Mouse (Mus musculus): ENCODE measurements at regions not wholly inside any gene's neighbourhood (a gene's known extent, or its start where the extent isn't known, plus 50 kb on each side); places are given as distances from the start of the nearest gene placed in this dataset.

DNA sequence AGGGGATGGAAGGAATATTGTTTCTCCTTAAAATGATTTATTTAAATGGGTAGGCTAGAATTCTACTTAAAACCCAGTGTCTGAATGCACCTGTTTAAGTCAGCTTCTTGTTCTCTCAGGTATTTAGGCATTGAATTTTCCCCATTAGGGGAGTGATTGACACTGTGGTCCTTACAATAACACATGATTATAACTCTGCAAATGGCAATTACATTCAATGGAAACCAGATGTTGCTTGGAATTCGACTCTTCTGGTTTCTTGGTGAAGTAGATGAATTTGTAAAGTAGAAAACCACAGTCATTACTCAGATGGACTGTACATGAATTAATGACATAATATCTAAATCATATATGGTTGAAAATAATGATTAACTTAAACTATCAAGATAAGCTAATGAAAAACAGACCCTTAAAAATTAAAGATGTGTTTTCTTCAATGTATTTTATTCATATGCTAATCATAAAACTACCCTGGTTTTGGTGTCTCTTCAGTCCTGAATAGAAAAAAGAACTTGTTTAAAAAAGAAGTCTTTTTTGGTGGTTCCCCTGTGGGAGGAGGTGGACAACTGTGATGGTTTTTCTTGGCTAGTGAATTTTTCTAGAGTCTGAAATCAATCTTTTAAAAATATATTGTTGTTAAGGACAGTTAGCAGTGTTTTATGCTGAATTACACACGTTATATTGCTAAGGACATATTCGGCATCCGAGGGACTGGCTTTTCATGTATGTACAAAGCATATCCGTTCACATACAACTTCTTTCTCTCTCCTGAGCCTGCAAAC, 231.8 kb upstream of the Osr1 start:
- no peaks in the 10 kb centered on the region for H3K27me3 ChIP-seq (replicated peaks)
- no peak for ATAC-seq (ENCODE audit: extremely low read depth, insufficient number of reproducible peaks, low FRiP score, low TSS enrichment)
- peaks cover 6% of the 10 kb centered on the region; the same call in 1 of the 2 replicates for H3K4me1 ChIP-seq
- no peak overlapping the region for H3K9ac ChIP-seq
- no peak overlapping the region for H3K4me2 ChIP-seq
- WGBS = 74% methylated on average over 5 of the region's 5 CpGs
- no peak overlapping the region for H3K4me3 ChIP-seq
- no peaks in the 10 kb centered on the region for H3K36me3 ChIP-seq
- H3K27ac ChIP-seq (replicated peaks) = no peak overlapping the region
- H3K9me3 ChIP-seq = no peaks in the 10 kb centered on the region

DNA sequence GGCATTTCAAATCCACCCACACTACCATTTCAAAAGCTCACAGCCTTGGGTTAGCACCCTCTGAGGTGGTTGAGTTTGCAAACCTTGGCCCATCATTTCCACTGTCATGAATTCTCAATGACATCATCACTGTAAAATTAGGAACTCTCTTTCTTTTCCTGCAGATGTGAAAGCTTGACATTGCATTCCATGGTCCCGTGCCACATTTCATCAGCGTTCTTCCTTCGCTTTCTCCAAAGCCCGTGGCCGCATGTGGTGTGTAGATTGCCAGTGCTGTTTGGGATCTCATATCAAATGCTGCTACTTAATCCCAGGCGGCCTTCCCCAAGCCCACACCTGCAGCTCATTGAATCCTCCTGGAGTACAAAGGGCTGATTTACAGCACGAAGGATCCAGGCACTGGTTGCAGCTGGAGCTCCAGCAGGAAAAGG, 231.1 kb upstream of the Osr1 start:
- peaks cover 6% of the 10 kb centered on the region; the same call in 1 of the 2 replicates for H3K4me1 ChIP-seq
- no peak for ATAC-seq (ENCODE audit: extremely low read depth, insufficient number of reproducible peaks, low FRiP score, low TSS enrichment)
- H3K27me3 ChIP-seq (replicated peaks) = no peaks in the 10 kb centered on the region
- 51% methylated on average over 7 of the region's 7 CpGs for WGBS
- H3K4me3 ChIP-seq = no peak overlapping the region
- H3K9ac ChIP-seq = no peak overlapping the region
- no peaks in the 10 kb centered on the region for H3K9me3 ChIP-seq
- H3K36me3 ChIP-seq = no peaks in the 10 kb centered on the region
- H3K27ac ChIP-seq (replicated peaks) = no peak overlapping the region
- no peak overlapping the region for H3K4me2 ChIP-seq

DNA sequence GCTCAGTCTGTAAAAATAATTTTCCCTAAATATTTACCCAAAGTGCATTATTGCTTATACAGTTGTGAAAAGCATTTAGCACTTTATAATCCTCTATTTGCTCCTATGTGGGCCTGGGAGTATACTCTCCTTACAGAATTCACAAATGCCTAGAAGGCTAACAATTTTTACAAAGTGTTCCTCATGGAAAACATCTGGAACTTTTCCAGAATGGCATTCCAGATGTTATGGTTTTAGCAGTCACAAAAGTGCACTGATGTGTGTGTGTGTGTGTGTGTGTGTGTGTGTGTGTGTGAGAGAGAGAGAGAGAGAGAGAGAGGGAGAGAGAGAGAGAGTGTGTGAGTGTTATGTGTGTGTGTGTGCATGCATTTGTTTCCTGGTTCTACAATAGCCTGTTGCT, 229.1 kb upstream of the Osr1 start:
- no peak overlapping the region for H3K4me3 ChIP-seq
- H3K9me3 ChIP-seq = no peaks in the 10 kb centered on the region
- no peak overlapping the region for H3K27ac ChIP-seq (replicated peaks)
- H3K27me3 ChIP-seq (replicated peaks) = no peaks in the 10 kb centered on the region
- H3K36me3 ChIP-seq = no peaks in the 10 kb centered on the region
- H3K9ac ChIP-seq = no peak overlapping the region
- H3K4me2 ChIP-seq = no peak overlapping the region
- no peak for ATAC-seq (ENCODE audit: extremely low read depth, insufficient number of reproducible peaks, low FRiP score, low TSS enrichment)
- H3K4me1 ChIP-seq = peaks cover 6% of the 10 kb centered on the region; the same call in 1 of the 2 replicates

DNA sequence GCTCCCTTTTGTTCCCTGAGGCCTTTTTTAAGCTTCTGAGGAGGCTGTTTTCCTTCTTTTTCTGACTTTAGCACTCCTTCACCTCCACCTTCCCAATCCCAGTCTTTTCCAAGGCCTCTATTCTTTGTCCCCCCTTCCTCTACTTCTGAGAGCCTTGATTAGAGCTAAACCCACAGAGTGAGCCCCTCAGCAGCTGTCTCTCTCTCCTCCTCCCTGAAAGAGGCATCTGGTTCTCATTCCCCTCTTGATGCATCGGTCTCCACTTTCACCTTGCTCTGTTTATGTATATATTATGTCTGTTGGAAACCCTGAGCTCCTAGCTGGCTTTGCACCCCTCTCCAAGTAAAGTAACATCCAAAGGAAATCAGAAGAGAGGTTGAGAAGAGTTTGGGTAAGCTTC, 224.6 kb upstream of the Osr1 start:
- ATAC-seq (ENCODE audit: extremely low read depth, insufficient number of reproducible peaks, low FRiP score, low TSS enrichment) = no peak
- H3K4me3 ChIP-seq = no peak overlapping the region
- H3K4me2 ChIP-seq = no peak overlapping the region
- no peak overlapping the region for H3K27ac ChIP-seq (replicated peaks)
- H3K9ac ChIP-seq = no peak overlapping the region
- WGBS = 48% methylated on average over 1 of the region's 1 CpGs
- no peaks in the 10 kb centered on the region for H3K36me3 ChIP-seq
- H3K9me3 ChIP-seq = no peaks in the 10 kb centered on the region
- H3K4me1 ChIP-seq = no peaks in the 10 kb centered on the region
- no peaks in the 10 kb centered on the region for H3K27me3 ChIP-seq (replicated peaks)

DNA sequence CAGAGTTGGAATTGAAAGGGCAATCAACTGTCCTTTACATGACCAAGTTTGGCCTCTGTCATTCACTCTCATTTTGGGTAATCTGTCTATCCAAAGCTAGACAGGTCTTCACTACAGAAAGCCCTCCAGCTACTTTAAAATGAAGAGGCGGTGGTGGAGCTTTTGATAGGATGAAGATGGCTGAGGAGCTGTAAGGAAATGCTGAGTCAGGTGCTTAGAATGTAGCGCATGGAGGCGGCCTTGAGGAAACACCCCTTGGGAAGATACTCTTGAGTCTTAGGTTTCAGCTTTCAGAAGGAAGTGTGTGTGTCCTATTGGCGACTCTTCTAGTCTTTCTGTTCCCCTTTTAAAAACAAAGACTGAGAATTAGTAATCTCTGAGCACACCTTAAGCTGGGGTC, 214.4 kb upstream of the Osr1 start:
- Histone ChIP-seq H3K4me1 (no peaks in the 10 kb centered on the region), H3K4me3 (no peak overlapping the region), H3K36me3 (no peaks in the 10 kb centered on the region), H3K9ac (no peak overlapping the region), H3K27me3 (replicated peaks) (0 out of 2 replicates have a peak, but pooled peaks cover 3% of the 10 kb centered on the region), H3K27ac (replicated peaks) (no peak overlapping the region), H3K9me3 (no peaks in the 10 kb centered on the region), H3K4me2 (no peak overlapping the region)
- WGBS = 67% methylated on average over 4 of the region's 4 CpGs
- ATAC-seq (ENCODE audit: extremely low read depth, insufficient number of reproducible peaks, low FRiP score, low TSS enrichment) = no peak

DNA sequence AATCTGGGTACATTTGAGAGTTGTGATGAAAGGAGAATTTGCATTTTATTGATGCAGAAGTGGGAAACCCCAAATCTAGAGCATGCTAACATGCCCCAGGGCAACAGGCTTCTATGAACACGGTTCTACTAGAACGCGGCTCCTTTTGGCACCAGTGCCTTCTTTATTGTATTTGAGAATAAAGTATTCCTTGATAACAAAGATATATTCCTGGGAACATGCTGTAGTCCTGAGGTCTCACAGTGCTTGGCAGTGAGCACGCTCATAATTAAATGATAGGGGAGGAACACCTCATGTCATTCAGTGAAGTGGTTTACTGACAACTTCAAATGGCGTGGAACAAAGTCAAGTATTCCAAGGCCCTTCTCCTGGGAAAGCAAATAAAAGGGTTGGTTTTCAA, 212.1 kb upstream of the Osr1 start:
- Histone ChIP-seq H3K27ac (replicated peaks) (no peak overlapping the region), H3K4me1 (no peaks in the 10 kb centered on the region), H3K4me2 (no peak overlapping the region), H3K9me3 (no peaks in the 10 kb centered on the region), H3K27me3 (replicated peaks) (0 out of 2 replicates have a peak, but pooled peaks cover 3% of the 10 kb centered on the region), H3K9ac (no peak overlapping the region), H3K4me3 (no peak overlapping the region), H3K36me3 (no peaks in the 10 kb centered on the region)
- WGBS = 79% methylated on average over 5 of the region's 5 CpGs
- no peak for ATAC-seq (ENCODE audit: extremely low read depth, insufficient number of reproducible peaks, low FRiP score, low TSS enrichment)

DNA sequence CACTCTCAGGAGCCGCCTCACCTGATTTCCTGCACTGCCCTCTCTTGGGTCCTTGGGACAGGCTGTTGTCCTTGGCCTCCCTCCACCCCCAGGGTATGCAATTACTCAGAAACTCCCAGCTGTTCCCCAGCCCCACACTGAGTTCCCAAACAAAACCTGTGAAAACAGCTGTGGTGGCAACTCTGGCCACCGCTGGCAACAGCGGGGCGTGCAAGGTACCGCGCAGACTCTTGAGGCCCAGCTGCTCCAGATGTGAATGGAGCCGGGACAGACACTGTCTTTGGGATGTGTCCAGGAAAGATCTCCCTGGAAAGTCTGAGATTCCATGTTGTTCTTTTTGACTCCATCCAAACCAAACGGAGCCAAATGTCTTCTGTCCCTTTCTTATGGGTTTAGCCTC, 211.0 kb upstream of the Osr1 start:
- H3K9ac ChIP-seq = no peak overlapping the region
- H3K9me3 ChIP-seq = no peaks in the 10 kb centered on the region
- no peak overlapping the region for H3K27ac ChIP-seq (replicated peaks)
- H3K4me1 ChIP-seq = no peaks in the 10 kb centered on the region
- 27% methylated on average over 8 of the region's 8 CpGs for WGBS
- no peaks in the 10 kb centered on the region for H3K36me3 ChIP-seq
- H3K27me3 ChIP-seq (replicated peaks) = 0 out of 2 replicates have a peak, but pooled peaks cover 3% of the 10 kb centered on the region
- H3K4me3 ChIP-seq = no peak overlapping the region
- no peak for ATAC-seq (ENCODE audit: extremely low read depth, insufficient number of reproducible peaks, low FRiP score, low TSS enrichment)
- no peak overlapping the region for H3K4me2 ChIP-seq

DNA sequence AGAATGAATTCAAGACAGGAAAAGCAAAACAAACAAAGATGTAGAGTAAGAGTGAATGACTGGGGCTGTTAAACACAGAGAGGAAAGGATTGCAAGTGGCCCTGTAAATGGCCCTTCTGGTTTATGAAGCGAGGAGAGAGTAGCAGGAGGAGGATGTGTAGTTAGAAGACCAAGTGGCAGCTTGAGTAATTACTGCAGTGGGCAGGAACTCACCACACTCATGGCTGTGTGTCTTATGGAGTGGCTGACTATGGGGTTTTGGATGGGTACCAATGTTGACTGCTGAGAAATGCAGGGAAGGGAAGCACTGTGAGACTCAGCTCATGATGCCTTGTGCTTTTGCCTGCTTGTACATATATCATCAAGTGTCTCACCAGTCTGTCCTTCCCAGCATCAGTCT, 204.0 kb upstream of the Osr1 start:
- Histone ChIP-seq H3K36me3 (no peaks in the 10 kb centered on the region), H3K9ac (no peak overlapping the region), H3K27me3 (replicated peaks) (no peaks in the 10 kb centered on the region), H3K27ac (replicated peaks) (no peak overlapping the region), H3K4me2 (no peak overlapping the region), H3K4me1 (no peaks in the 10 kb centered on the region), H3K9me3 (no peaks in the 10 kb centered on the region), H3K4me3 (no peak overlapping the region)
- ATAC-seq (ENCODE audit: extremely low read depth, insufficient number of reproducible peaks, low FRiP score, low TSS enrichment) = no peak
- WGBS = 55% methylated on average over 1 of the region's 1 CpGs

DNA sequence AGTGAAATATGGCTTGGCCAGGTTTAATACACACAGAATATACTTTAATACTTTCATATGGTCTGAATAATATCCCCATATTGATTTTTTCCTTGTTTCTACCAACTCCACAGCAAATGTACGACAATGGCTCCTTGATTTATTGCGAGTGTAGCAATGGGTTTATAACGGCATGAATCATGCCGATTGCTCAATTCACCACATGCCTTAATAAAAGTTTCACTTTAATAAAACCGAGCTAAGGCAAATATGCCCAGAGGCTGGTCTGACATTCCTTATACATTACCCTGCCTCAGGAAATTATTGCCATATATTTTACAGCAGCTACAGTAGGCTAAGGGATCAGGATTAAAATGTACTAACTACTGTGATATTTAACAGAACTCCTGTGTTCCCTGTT, 201.2 kb upstream of the Osr1 start:
- WGBS = 84% methylated on average over 5 of the region's 5 CpGs
- H3K4me1 ChIP-seq = no peaks in the 10 kb centered on the region

DNA sequence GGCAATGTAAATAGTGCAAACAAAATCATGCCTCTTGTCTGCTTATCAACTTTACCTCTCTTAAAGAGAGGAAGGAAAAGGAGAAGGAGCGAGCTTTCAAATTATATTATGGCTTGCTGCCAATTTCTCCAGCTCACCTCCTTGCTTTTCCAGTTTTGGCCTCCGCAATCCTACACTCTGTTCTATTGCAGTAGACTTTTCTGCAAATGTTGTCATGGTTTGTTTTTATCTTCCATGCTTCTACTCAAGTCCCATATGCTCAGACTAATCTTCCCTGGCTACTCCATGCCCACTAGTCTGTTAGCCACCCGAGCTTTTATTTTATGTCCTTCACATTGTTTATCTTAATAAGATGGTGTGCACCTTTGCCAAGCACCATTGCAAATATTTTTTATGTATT, 168.0 kb upstream of the Osr1 start:
- 59% methylated on average over 3 of the region's 3 CpGs for WGBS

More for the DNA sequence above, 201.2 kb upstream of the Osr1 start:
- no peaks in the 10 kb centered on the region for H3K9me3 ChIP-seq
- no peaks in the 10 kb centered on the region for H3K36me3 ChIP-seq
- no peak overlapping the region for H3K27ac ChIP-seq (replicated peaks)
- H3K27me3 ChIP-seq (replicated peaks) = no peaks in the 10 kb centered on the region
- H3K4me3 ChIP-seq = no peak overlapping the region
- H3K4me2 ChIP-seq = no peak overlapping the region
- no peak for ATAC-seq (ENCODE audit: extremely low read depth, insufficient number of reproducible peaks, low FRiP score, low TSS enrichment)
- no peak overlapping the region for H3K9ac ChIP-seq

DNA sequence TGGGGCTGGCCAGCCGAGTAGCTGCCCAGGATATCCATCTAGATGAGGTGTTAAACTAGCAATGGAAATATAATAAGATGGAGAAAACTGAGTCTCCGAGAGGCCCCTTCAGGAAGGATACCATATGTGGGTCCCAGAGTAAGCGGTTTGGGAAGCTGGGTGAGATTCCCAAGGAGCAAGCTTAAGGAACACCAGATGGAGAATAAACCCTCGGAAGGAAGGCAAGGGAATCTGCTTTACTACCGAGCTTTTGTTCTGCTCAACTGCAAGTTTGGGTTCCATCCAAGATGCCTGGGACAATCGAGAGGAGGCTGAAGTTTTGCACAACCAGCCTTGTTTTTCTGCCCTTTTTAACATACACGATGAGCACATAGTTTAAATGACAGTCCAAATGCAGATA, 164.9 kb upstream of the Osr1 start:
- H3K9me3 ChIP-seq = no peaks in the 10 kb centered on the region

More for the DNA sequence above, 168.0 kb upstream of the Osr1 start:
- H3K27me3 ChIP-seq (replicated peaks) = no peaks in the 10 kb centered on the region
- no peak overlapping the region for H3K4me2 ChIP-seq
- no peak for ATAC-seq (ENCODE audit: extremely low read depth, insufficient number of reproducible peaks, low FRiP score, low TSS enrichment)
- H3K27ac ChIP-seq (replicated peaks) = no peak overlapping the region
- H3K4me3 ChIP-seq = no peak overlapping the region
- H3K9me3 ChIP-seq = no peaks in the 10 kb centered on the region
- H3K4me1 ChIP-seq = no peaks in the 10 kb centered on the region
- no peaks in the 10 kb centered on the region for H3K36me3 ChIP-seq
- no peak overlapping the region for H3K9ac ChIP-seq

DNA sequence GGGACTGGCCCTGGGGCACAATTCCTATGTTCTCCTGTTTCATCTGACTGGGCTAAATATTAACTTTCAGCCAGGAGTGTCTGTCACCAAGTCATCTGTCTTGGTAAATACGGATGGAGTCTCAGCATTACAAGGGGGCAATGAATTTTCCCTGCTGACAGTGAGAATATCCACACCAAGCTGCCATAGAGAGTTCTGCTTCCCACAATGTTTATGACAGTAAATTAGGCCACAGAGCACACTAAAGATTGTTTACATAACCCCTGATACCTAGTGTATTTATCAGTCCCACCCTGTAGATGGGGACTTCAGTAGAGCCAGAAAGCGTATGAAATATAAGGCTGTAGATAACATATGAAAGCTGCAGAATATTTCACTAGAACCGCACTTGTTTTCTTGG, 150.6 kb upstream of the Osr1 start:
- Histone ChIP-seq H3K4me2 (no peak overlapping the region), H3K27ac (replicated peaks) (no peak overlapping the region), H3K9ac (no peak overlapping the region), H3K9me3 (no peaks in the 10 kb centered on the region), H3K36me3 (no peaks in the 10 kb centered on the region), H3K27me3 (replicated peaks) (no peaks in the 10 kb centered on the region), H3K4me1 (no peaks in the 10 kb centered on the region), H3K4me3 (no peak overlapping the region)
- 65% methylated on average over 3 of the region's 3 CpGs for WGBS
- ATAC-seq (ENCODE audit: extremely low read depth, insufficient number of reproducible peaks, low FRiP score, low TSS enrichment) = no peak

More for the DNA sequence above, 164.9 kb upstream of the Osr1 start:
- H3K27ac ChIP-seq (replicated peaks) = no peak overlapping the region
- WGBS = 67% methylated on average over 7 of the region's 7 CpGs
- no peak for ATAC-seq (ENCODE audit: extremely low read depth, insufficient number of reproducible peaks, low FRiP score, low TSS enrichment)
- no peaks in the 10 kb centered on the region for H3K4me1 ChIP-seq
- no peaks in the 10 kb centered on the region for H3K36me3 ChIP-seq
- H3K4me2 ChIP-seq = no peak overlapping the region
- H3K27me3 ChIP-seq (replicated peaks) = no peaks in the 10 kb centered on the region
- no peak overlapping the region for H3K9ac ChIP-seq
- no peak overlapping the region for H3K4me3 ChIP-seq
